Mouse (Mus musculus): Measurements from ENCODE around the gene Tufm.

Tufm gene

DNA sequence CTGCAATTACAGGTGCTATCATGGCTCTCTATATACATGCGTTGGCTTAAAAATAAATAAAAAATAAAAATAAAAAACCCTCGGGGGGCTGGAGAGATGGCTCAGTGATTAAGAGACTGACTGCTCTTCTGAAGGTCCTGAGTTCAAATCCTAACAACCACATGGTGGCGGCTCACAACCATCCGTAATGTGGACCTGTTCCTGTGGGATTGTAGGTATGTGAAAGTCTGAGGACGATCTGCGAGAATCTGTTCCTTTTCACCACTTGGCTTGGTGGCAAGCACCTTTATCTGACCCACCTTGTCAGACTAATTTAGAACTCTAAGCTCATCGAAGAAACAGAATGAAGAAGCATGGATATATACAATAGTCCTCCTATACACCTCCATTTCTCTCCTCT, 12.3 kb downstream of the Tufm start:
- no peak for DNase-seq (ENCODE audit: low spot score)

- DNase-seq (ENCODE audit: low spot score), result no peak
Measured at GRCm38 (mm10) chr7:126501684-126502022, 14.5 kb downstream of the Tufm start.

GRCm38 (mm10) chr7:126502023-126502741, 15.0 kb downstream of the Tufm start:
- DNase-seq (ENCODE audit: low spot score), result peak; percentile 91

DNA sequence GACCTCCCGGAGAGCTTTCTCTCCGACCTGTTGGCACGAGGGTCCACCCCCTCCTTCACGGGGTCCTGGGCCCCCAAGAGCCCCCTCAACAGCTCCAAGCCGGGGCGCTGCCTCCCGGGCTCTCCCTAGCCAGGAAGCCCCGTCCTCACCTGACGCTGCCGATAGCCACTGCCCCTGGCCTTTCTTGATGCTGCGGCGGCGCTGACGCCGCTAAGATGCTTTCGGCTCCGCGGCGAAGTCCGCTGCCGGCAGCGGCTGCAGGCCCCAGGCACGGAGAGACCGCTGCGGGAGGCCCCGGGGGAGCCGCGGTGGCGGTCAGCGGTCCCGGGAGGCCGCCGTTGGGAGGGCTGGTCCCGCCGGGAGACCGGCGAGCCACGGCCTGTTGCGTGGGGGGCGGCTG, 15.6 kb downstream of the Tufm start:
- no peak for DNase-seq (ENCODE audit: low spot score)

DNA sequence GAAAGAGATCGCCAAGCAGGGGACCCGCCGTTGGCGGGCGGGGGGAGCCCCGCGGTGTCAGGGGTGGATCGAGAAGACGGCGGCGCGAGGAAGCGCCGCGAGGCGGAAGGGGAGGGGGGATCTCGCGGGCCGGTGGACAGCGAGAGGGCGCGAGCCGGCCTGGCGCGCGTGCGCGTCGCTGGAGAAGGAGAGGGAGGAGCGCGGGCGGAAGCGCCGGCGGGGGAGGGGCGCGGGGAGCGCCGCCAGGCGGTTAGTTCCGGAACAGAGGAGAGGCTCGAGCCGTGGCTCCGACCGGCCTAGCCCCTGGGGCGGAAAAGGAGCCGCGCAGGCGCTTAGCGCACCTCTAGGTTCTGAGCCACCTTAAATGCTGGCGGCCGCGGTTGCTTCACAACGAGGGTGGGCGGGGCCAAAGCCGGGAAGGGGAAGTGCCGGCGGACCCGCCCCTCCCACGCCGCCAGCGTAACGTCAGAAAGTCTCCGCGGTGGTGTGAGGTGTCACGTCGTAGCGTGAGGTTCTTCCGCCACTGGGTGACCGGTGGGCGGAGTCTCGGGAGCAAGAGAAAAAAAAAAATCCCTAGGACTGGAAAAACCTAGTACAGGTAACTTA, 16.2 kb downstream of the Tufm start, which contains the start of gene Atxn2l:
TSS of gene Atxn2l (minus strand) at position 165 of the 606 bp plus-strand sequence.
- DNase-seq (ENCODE audit: low spot score), result peak; percentile 99

- DNase-seq (ENCODE audit: low spot score), result no peak
Measured at GRCm38 (mm10) chr7:126504913-126505312, 17.8 kb downstream of the Tufm start.

DNA sequence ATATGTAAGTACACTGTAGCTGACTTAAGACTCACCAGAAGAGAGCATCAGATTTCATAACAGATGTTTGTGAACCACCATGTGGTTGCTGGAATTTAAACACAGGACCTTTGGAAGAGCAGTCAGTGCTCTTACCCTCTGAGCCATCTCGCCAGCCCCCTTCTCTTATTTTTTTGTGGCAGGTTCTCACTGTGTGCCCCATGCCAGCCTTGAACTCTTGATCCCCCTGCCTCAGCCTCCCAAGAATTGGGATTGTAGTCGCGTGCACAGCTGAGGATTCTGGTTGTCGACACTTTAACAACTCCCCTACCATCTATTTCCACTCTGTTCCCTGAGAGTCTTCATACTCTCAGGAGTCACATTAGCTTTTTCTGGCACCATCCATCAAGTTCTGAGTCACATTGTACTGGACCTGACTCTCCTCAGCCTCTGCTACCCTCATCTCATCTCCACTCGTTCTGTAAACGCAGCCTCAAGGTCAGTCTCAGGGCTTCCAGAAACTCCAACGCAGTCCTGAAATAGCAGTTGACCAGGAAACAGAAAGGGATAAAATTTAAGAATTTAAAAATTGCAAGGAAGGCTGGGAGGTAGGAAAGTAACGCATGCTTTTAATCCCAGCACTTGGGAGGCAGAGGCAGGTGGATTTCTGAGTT, 20.1 kb downstream of the Tufm start:
- no peak for DNase-seq (ENCODE audit: low spot score)

DNA sequence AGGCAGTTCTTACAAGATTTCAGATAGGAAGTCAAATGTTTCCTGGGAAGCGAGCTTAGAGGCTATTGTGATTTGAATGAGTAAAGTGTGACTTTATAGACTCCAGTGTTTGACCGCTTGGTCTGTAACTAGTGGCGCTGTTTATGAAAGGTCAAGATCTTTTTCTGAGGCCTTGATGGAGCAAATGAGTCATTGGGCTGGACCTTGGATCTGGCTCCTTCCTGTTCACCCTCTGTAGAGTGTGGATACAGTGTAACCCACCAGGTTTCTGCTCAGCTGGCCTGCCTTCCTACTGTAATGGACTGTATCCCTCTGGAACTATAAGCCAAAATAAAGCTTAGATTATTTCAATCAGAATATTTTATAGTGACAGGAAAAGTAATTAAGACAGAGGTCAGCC, 24.1 kb downstream of the Tufm start:
- DNase-seq (ENCODE audit: low spot score), result no peak

- no peak for DNase-seq (ENCODE audit: low spot score)
Measured at GRCm38 (mm10) chr7:126518261-126518941, 31.2 kb downstream of the Tufm start.

- peak; percentile 25 for DNase-seq (ENCODE audit: low spot score)
Measured at GRCm38 (mm10) chr7:126519513-126519912, 32.4 kb downstream of the Tufm start.

DNA sequence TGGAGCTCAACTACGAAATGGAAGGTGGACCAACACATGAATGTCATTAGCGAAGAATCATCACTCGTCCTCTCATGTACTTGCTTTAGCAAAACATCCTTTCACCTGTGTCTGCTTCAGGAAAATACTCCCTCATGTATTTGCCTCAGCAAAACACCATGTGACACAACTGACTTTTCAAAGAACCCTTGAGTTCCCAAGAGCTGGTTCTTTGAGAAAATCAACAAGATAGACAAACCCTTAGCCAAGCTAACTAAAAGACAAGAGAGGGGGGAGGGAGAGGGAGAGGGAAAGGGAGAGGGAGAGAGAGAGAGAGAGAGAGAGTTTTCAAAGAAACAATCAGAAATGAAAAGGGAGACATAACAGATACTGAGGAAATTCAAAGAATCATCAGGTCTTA, 36.2 kb downstream of the Tufm start:
- DNase-seq (ENCODE audit: low spot score), result no peak

GRCm38 (mm10) chr7:126528166-126528577, 41.0 kb downstream of the Tufm start:
- no peak for DNase-seq (ENCODE audit: low spot score)

- DNase-seq (ENCODE audit: low spot score), result no peak
Measured at GRCm38 (mm10) chr7:126533434-126533833, 46.3 kb downstream of the Tufm start.

GRCm38 (mm10) chr7:126535766-126536165, 48.6 kb downstream of the Tufm start:
- peak; percentile 6 for DNase-seq (ENCODE audit: low spot score)

GRCm38 (mm10) chr7:126536466-126536865, 49.3 kb downstream of the Tufm start:
- DNase-seq (ENCODE audit: low spot score), result no peak

- DNase-seq (ENCODE audit: low spot score), result no peak
Measured at GRCm38 (mm10) chr7:126537820-126538585, 50.8 kb downstream of the Tufm start.

Data from urinary bladder, postnatal 14 days (tissue).